Mouse (Mus musculus): Measurements from ENCODE around the gene Gm28635. TPM values are rescaled to one million over a fixed set of nuclear protein-coding genes. Genes with fewer than 3 reads are reported as not detected.

Gene Gm28635
- polyA plus RNA-seq, 1 experiment from 2014 or later: not detected

DNA sequence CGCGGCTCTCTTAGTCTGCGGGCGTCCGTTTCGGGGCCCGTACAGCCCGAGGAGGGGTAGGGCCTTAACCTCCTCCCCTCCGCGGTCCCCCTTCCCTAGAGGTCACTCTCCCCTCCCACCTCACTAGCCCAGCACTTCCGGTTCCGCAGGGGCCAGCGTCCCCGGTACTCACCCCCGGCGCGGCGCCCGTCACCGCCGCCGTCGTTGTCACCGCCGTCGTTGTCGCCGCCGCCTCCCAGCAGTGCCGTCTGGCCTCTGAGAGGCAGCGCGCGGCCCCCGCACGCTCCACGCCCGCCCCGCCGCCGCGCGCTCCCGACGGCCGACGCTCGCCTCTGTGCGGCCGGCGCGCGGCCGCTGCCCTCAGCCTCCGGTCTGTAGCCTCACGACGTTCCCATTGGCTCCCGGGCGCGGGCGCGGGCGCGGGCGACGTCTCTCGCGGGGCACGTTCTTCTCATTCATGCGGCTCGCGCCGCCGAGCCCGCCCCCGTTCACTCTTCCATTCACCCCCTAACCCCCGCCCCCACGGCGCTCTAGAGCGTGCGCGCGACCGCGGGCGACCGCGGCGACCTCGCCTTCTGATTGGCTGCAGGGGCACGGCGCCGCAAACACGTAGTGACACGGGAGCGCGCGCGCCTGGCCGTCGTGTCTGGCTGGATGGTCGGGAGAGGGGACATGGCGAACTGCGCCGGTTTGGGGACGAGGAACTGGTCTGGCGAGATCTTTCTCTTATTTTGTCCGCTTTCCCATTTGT is 37.1 kb upstream of the Gm28635 start, which contains the start of gene Zdhhc5:
Zdhhc5 (minus strand) TSS at position 370 of the 751 bp plus-strand sequence.
- H3K36me3 ChIP-seq: peaks cover 10% of the 10 kb centered on the region
- peaks cover 13% of the 10 kb centered on the region for H3K4me1 ChIP-seq
- WGBS: under 1% methylated on average over 107 of the region's 107 CpGs
- H3K9me3 ChIP-seq: no peaks in the 10 kb centered on the region
- H3K27ac ChIP-seq: peak within 1 kb of the TSS; percentile 94
- no peaks in the 10 kb centered on the region for H3K27me3 ChIP-seq (replicated peaks)
- H3K4me3 ChIP-seq: peak within 1 kb of the TSS; percentile 89
- H3K9ac ChIP-seq: peak within 1 kb of the TSS; percentile 94
- peak within 1 kb of the TSS; percentile 84 for H3K4me2 ChIP-seq (replicated peaks)
- ATAC-seq (ENCODE audit: low FRiP score, low read depth): peak; percentile 97

DNA sequence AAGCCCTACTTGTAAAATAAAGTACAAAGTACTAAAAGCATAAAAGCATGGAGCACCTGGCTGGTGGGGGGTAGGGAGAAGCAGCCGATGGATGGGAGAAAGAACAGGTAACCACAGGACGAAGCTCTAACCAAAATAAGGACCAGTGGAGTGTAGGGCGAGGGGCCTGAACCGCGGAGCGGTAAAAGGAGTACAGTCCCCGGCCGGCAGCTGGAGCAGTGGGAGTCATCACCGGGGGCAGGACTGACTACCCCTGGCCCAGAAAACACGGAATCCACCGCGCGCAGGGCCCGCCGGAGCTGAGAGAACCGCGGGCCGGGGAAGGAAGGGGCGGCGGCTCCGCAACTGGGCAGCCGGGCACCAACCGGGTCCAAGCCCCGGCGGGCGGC is 36.6 kb upstream of the Gm28635 start:
- H3K27me3 ChIP-seq (replicated peaks): no peaks in the 10 kb centered on the region
- H3K36me3 ChIP-seq: peaks cover 13% of the 10 kb centered on the region
- H3K27ac ChIP-seq: peak overlapping the region; percentile 94
- under 1% methylated on average over 26 of the region's 26 CpGs for WGBS
- H3K9me3 ChIP-seq: no peaks in the 10 kb centered on the region
- ATAC-seq (ENCODE audit: low FRiP score, low read depth): peak; percentile 15
- peak overlapping the region; percentile 94 for H3K9ac ChIP-seq
- peak overlapping the region; percentile 84 for H3K4me2 ChIP-seq (replicated peaks)
- peak overlapping the region; percentile 89 for H3K4me3 ChIP-seq
- H3K4me1 ChIP-seq: peaks cover 13% of the 10 kb centered on the region

DNA sequence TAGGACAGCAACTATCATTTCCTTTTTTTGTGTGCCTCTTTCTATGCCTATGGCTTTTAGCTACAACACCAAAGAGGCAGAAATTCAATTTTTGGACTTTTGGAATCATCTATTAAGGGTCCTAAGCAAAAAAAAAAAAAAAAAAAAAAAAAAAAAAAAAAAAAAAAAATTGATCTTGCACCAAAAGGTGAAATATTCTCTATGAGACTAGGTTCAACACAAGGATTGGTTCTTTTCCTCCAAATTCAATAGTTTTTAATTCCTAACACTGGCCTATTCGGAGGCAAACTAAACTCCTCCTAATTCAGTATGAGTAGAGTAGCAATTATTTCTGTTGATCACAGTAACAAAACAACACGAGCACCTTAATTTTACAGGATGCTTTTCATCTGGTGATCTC is 34.1 kb upstream of the Gm28635 start:
- Histone ChIP-seq H3K27ac (no peak overlapping the region), H3K27me3 (replicated peaks) (no peaks in the 10 kb centered on the region), H3K36me3 (peaks cover 13% of the 10 kb centered on the region), H3K9ac (no peak overlapping the region), H3K9me3 (no peaks in the 10 kb centered on the region), H3K4me1 (peaks cover 20% of the 10 kb centered on the region), H3K4me3 (no peak overlapping the region), H3K4me2 (replicated peaks) (no peak overlapping the region)
- no peak for ATAC-seq (ENCODE audit: low FRiP score, low read depth)
- WGBS: 91% methylated on average over 2 of the region's 2 CpGs

DNA sequence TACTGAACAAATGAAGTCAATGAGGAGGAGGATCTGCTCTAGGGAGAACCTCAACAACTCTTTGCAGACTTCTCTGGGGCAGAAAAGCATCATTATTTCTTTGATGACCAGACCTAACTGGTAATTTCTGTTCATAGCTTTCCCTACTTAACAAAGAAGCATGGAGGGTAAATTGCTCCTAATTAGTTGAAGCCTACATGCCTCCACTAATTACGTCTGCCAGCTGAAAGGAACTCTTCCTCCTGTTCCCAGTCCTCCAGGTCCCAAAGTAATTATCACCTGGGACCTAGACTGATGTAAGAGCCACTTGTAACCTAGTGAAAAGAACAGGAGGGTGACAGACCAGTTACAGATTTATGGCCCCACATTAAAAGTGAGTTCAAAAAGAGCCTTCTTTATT is 29.7 kb upstream of the Gm28635 start:
- ATAC-seq (ENCODE audit: low FRiP score, low read depth): no peak
- no peaks in the 10 kb centered on the region for H3K9me3 ChIP-seq
- H3K36me3 ChIP-seq: peaks cover 16% of the 10 kb centered on the region
- H3K4me2 ChIP-seq (replicated peaks): no peak overlapping the region; the same call in 1 of the 2 replicates
- H3K27me3 ChIP-seq (replicated peaks): no peaks in the 10 kb centered on the region
- WGBS: 17% methylated on average over 1 of the region's 1 CpGs
- H3K27ac ChIP-seq: no peak overlapping the region
- H3K4me3 ChIP-seq: no peak overlapping the region
- H3K9ac ChIP-seq: no peak overlapping the region
- H3K4me1 ChIP-seq: peaks cover 9% of the 10 kb centered on the region

DNA sequence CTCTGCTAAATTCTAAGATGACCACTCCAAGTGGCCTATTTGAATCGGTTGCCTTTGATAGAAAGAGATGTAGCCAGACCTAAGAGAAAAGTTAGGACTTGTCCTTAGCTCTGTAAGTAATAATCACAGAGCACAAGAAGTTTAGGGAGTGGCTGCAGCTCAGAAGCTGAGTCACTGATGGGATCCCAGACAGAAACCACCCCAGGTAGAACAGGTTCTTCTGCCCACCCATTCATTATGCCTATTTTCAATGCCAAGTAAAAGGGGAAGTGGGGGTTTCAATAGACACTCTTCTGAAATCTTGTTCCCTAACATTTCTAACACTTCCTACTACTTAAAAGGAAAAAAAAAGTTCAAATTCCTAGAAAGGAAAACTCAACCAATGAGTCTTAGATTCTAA is 27.5 kb upstream of the Gm28635 start:
- Histone ChIP-seq H3K4me1 (peaks cover 9% of the 10 kb centered on the region; the same call in 1 of the 2 replicates), H3K4me2 (replicated peaks) (no peak overlapping the region), H3K36me3 (peaks cover 14% of the 10 kb centered on the region), H3K9me3 (no peaks in the 10 kb centered on the region), H3K27ac (no peak overlapping the region), H3K9ac (no peak overlapping the region), H3K27me3 (replicated peaks) (no peaks in the 10 kb centered on the region), H3K4me3 (no peak overlapping the region)
- WGBS: 88% methylated on average over 1 of the region's 1 CpGs
- no peak for ATAC-seq (ENCODE audit: low FRiP score, low read depth)

DNA sequence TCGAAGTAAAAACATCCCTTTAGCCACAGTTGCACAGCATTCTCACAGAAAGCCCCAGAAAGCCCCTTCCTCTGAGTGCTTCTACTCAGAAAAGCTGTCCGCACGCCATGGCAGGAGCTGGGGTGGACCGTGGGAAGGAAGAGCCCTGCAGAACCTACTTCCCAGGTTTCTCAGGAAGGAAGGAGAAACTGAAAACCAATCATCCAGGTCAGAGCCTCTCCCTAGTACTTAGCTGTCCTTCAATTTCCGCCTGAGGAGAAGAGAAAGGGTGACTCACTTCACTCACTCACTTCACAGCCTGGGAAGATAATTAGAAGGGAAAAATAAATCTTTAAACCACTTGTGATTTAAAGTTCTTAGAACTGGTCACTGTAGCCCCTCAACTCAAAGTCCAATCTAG is 26.5 kb upstream of the Gm28635 start:
- 84% methylated on average over 5 of the region's 5 CpGs for WGBS
- no peak for ATAC-seq (ENCODE audit: low FRiP score, low read depth)

DNA sequence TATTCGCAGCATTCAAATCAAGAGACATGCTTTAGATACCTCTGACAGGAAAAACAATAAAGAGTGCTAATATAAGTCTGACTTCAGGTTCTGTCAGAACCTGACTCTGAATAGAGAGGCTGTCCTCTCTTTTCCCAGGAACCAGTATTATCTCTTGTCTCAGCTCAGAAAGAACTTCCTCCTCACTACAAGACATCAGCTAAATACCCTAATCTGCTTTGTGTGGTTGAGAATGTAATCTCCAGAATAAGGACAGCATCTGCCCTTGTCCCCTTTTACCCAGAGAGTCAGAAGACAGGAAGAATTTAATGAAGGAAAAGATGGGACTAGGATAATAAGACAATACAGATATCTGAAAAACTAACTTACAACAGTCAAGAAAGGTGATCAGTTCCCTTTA is 25.7 kb upstream of the Gm28635 start:
- no peak overlapping the region for H3K27ac ChIP-seq
- peaks cover 15% of the 10 kb centered on the region; the same call in 1 of the 2 replicates for H3K36me3 ChIP-seq
- H3K4me2 ChIP-seq (replicated peaks): no peak overlapping the region
- no peak overlapping the region for H3K4me3 ChIP-seq
- peaks cover 9% of the 10 kb centered on the region; the same call in 1 of the 2 replicates for H3K4me1 ChIP-seq
- no peaks in the 10 kb centered on the region for H3K9me3 ChIP-seq
- no peaks in the 10 kb centered on the region for H3K27me3 ChIP-seq (replicated peaks)
- no peak for ATAC-seq (ENCODE audit: low FRiP score, low read depth)
- no peak overlapping the region for H3K9ac ChIP-seq
- WGBS: 92% methylated on average over 1 of the region's 1 CpGs

More for the DNA sequence above, 26.5 kb upstream of the Gm28635 start:
- Histone ChIP-seq H3K4me1 (peaks cover 9% of the 10 kb centered on the region; the same call in 1 of the 2 replicates), H3K36me3 (peaks cover 11% of the 10 kb centered on the region; the same call in 1 of the 2 replicates), H3K9me3 (no peaks in the 10 kb centered on the region), H3K9ac (no peak overlapping the region), H3K4me2 (replicated peaks) (no peak overlapping the region), H3K27ac (no peak overlapping the region), H3K27me3 (replicated peaks) (no peaks in the 10 kb centered on the region), H3K4me3 (no peak overlapping the region)

DNA sequence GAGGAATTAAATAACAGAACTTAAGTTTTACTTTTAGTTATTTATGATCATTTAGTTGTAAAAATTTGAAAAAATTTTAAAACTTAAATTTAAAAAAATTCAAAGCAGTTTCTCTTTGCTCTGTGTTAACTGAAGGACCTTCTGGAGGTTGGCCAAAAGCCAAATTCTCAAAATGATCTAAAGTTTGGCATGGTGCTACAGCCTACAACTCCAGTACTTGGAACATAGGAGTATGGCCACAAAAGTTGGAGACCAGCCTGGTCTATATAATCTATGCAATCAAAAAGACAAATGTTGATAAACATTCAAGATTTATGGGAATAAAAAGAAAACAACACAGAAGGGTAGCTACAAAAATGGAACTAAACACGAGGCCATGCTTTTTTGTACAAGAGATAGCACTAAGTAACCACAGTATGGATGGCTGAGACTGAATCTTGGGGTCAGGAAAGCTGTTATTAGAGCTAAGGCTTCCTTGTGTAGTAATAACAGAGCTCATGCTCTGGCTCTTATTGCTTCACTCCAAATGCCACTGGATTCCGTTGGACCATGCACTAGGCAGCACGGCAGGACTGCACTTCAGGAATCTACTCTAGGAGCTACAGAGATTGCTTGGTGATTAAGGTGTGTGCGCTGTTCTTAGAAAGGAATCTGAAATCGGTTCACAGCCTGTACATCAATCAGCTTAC is 17.3 kb upstream of the Gm28635 start:
- ATAC-seq (ENCODE audit: low FRiP score, low read depth): no peak
- Histone ChIP-seq H3K9me3 (no peaks in the 10 kb centered on the region), H3K27ac (no peak overlapping the region), H3K4me2 (replicated peaks) (no peak overlapping the region), H3K36me3 (peaks cover 62% of the 10 kb centered on the region), H3K4me3 (no peak overlapping the region), H3K27me3 (replicated peaks) (no peaks in the 10 kb centered on the region), H3K4me1 (no peaks in the 10 kb centered on the region), H3K9ac (no peak overlapping the region)
- WGBS: 91% methylated on average over 5 of the region's 5 CpGs

DNA sequence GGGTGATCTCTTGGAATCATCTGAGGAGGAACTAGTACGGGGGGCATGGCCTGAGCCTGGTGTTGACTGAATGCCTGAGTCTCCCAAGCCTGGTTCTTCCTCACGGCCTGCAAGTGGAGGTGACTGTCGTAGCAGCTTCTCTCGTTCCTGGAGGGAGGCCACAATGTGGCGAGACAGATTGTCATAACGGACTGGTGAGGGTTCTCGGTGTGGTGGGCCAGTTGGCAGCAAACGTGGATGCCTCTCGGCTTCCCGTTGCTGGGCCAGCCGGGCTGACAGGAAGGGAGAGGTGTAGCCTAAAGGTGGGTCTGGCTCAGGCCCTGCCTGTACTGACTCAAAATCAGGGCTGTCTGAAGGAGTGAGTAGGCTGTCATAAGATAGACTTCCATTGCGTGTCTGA is 12.2 kb upstream of the Gm28635 start:
- no peaks in the 10 kb centered on the region for H3K27me3 ChIP-seq (replicated peaks)
- H3K4me1 ChIP-seq: no peaks in the 10 kb centered on the region
- H3K4me2 ChIP-seq (replicated peaks): no peak overlapping the region
- no peak overlapping the region for H3K27ac ChIP-seq
- ATAC-seq (ENCODE audit: low FRiP score, low read depth): no peak
- H3K4me3 ChIP-seq: no peak overlapping the region
- H3K9me3 ChIP-seq: no peaks in the 10 kb centered on the region
- no peak overlapping the region for H3K9ac ChIP-seq
- WGBS: 91% methylated on average over 12 of the region's 12 CpGs
- peaks cover 89% of the 10 kb centered on the region for H3K36me3 ChIP-seq

DNA sequence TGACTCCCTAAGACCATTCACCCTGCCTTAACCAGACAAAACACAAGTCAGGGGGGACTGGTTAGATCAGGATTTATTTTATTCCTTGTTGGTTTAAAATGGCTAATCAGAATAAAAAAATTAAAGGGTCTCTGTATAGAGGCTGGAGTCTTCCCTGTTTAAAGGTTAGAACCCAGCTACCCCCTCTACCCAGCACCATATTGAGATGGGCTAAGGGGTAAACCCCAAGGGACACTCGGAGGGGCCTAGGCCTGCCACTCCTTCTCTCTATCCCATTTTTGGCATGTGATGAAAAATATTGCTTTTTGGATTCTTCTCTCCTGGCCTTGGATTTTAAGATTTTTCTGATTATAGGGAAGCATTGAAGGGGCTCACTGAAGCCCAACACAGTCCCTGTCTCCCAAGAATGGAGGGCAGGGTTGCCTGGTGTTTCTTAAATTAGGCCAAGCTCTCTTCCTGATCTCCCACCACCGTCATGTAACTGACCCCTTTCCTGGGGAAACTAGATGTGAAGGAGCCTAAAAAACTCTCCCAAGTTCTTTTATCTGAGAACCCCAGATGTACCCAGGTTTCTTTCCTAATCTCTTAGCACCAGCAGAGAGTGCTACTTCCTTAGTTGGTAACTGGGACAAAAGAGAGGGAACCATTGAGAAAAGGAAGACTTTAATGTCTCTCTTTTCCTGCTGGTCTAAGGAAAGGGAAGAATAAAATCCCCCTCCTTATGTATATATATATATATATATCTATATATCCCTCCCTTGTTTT is 10.4 kb upstream of the Gm28635 start:
- H3K27me3 ChIP-seq (replicated peaks): no peaks in the 10 kb centered on the region
- 83% methylated on average over 2 of the region's 2 CpGs for WGBS
- peaks cover 84% of the 10 kb centered on the region for H3K36me3 ChIP-seq
- H3K4me1 ChIP-seq: no peaks in the 10 kb centered on the region
- no peak overlapping the region for H3K27ac ChIP-seq
- H3K9ac ChIP-seq: no peak overlapping the region
- H3K4me2 ChIP-seq (replicated peaks): no peak overlapping the region
- H3K9me3 ChIP-seq: no peaks in the 10 kb centered on the region
- H3K4me3 ChIP-seq: no peak overlapping the region
- ATAC-seq (ENCODE audit: low FRiP score, low read depth): no peak

DNA sequence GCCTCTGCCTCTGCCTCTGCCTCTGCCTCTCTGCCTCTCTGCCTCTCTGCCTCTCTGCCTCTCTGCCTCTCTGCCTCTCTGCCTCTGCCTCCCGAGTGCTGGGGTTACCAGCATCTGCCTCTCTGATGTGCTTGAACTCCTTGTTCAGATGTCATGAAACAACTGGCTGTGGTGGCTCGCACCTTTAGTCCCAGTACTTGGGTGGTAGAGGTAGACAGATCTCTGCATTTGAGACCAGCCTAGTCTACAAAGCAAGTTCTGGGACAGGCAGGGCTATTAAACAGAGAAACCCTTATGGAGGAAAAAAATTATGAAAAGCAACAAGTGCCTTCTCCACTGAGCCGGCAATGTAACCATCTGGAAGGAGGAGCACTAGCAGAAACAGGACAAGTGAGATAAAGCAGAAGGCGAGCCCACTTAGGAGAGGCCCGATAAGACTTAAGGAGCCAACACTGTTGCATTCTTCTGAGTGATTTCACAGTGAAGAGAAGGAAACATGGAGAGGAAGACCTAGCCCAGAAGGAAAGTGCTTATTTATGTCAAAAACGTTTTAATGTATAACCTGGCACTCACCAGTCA is 4.9 kb upstream of the Gm28635 start:
- WGBS: 90% methylated on average over 6 of the region's 6 CpGs
- no peak overlapping the region for H3K4me2 ChIP-seq (replicated peaks)
- no peak for ATAC-seq (ENCODE audit: low FRiP score, low read depth)
- no peak overlapping the region for H3K27ac ChIP-seq
- no peak overlapping the region for H3K4me3 ChIP-seq
- no peak overlapping the region for H3K9ac ChIP-seq
- no peaks in the 10 kb centered on the region for H3K27me3 ChIP-seq (replicated peaks)
- peaks cover 9% of the 10 kb centered on the region for H3K4me1 ChIP-seq
- peaks cover 37% of the 10 kb centered on the region for H3K36me3 ChIP-seq
- H3K9me3 ChIP-seq: no peaks in the 10 kb centered on the region

DNA sequence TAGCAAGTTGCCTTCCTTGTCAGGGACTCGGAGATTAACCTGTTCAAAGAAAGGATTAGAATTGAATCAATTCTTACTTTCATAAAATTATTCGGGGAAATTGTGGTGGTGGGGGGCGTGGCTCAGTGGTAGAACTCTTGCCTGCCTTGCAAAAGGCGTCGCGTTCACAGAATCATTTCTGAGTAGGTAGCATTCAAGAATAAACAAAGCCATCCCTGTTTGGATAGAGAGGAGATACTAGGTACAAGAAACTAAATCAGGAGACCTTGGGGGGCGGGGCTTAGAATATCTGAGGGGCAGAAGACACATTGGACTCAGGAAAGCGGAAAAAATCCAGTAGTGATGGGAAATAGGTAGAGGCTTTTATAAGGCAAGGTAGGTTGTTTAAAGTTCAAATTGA is 1.2 kb upstream of the Gm28635 start, which contains the start of gene Tmx2:
Tmx2 (minus strand) TSS at position 125 of the 400 bp plus-strand sequence.
- H3K4me3 ChIP-seq: peak within 1 kb of the TSS; percentile 85
- H3K9ac ChIP-seq: peak within 1 kb of the TSS; percentile 82
- peaks cover 27% of the 10 kb centered on the region for H3K36me3 ChIP-seq
- peak within 1 kb of the TSS; percentile 87 for H3K4me2 ChIP-seq (replicated peaks)
- peaks cover 18% of the 10 kb centered on the region for H3K4me1 ChIP-seq
- H3K27me3 ChIP-seq (replicated peaks): no peaks in the 10 kb centered on the region
- no peaks in the 10 kb centered on the region for H3K9me3 ChIP-seq
- no peak within 1 kb of the TSS for H3K27ac ChIP-seq
- ATAC-seq (ENCODE audit: low FRiP score, low read depth): no peak
- 22% methylated on average over 8 of the region's 8 CpGs for WGBS

All from neural tube, embryonic 12.5 days (tissue).